Mouse (Mus musculus): ENCODE measurements at regions not wholly inside any gene's neighbourhood (a gene's known extent, or its start where the extent isn't known, plus 50 kb on each side); places are given as distances from the start of the nearest gene placed in this dataset.

DNA sequence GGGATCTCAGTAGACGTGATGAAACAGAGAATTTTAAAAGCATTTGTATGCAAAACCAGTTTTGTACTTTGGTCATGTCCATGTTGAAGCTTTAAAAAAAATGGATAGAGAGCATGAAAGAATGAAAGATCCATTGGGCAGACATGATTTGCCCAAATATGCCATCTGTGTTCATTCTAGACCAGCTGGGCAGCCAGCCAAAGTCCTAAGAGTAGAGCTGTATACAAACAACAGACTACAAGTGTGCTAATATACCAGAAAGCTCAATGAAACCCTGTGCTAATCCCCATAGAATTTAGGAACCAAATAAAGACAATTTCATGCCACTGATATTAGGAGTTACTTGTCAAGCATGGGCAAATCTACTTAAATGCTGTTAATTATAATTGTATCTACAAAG lies 105.1 kb upstream of the Zwint start:
- no peak for ATAC-seq (replicated peaks; ENCODE audit: poor library complexity)

GRCm38 (mm10) chr10:72551561-72551960 lies 103.1 kb upstream of the Zwint start:
- ATAC-seq (replicated peaks; ENCODE audit: poor library complexity), result no peak

GRCm38 (mm10) chr10:72573991-72574652 lies 80.5 kb upstream of the Zwint start:
- no peak for ATAC-seq (replicated peaks; ENCODE audit: poor library complexity)

- no peak for ATAC-seq (replicated peaks; ENCODE audit: poor library complexity)
These were observed 76.9 kb upstream of the Zwint start for GRCm38 (mm10) chr10:72577713-72578112.

- ATAC-seq (replicated peaks; ENCODE audit: poor library complexity), result no peak
These were observed 76.1 kb upstream of the Zwint start for GRCm38 (mm10) chr10:72578501-72578900.

GRCm38 (mm10) chr10:72581311-72581710 lies 73.3 kb upstream of the Zwint start:
- no peak for ATAC-seq (replicated peaks; ENCODE audit: poor library complexity)

GRCm38 (mm10) chr10:72588561-72588960 lies 66.1 kb upstream of the Zwint start:
- no peak for ATAC-seq (replicated peaks; ENCODE audit: poor library complexity)

- ATAC-seq (replicated peaks; ENCODE audit: poor library complexity), result no peak
These were observed 61.6 kb upstream of the Zwint start for GRCm38 (mm10) chr10:72593049-72593448.
